Mouse (Mus musculus): ENCODE results near the gene Gm27235. TPM values are rescaled to one million over a fixed set of nuclear protein-coding genes. Genes with fewer than 3 reads are reported as not detected.
"Not testable (repeated sequence)": the region's sequence is repeated elsewhere in the genome, so short reads cannot be mapped to it uniquely, and the experiment has no call there.

Gene Gm27235
- polyA plus RNA-seq (2016; fragmentation: Nextera tagmentation; extraction: Ambion mirVana): not detected in 2 replicates

GRCm38 (mm10) chr9:35790001-35790400, at the start of gene Gm27235, which contains the start of gene D730048I06Rik:
Gene Gm27235 (minus strand): TSS chr9:35790101.
Gene D730048I06Rik (minus strand): TSS chr9:35790112.
- Histone ChIP-seq H3K27ac (no peak within 1 kb of the TSS), H3K27me3 (no peaks in the 10 kb centered on the region), H3K36me3 (no peaks in the 10 kb centered on the region), H3K9me3 (replicated peaks) (peaks cover 30% of the 10 kb centered on the region), H3K9ac (no peak within 1 kb of the TSS), H3K4me1 (no peaks in the 10 kb centered on the region), H3K4me2 (replicated peaks) (no peak within 1 kb of the TSS), H3K4me3 (no peak within 1 kb of the TSS)
- ATAC-seq (ENCODE audit: low FRiP score): no peak
- WGBS: 86% methylated on average over 3 of the region's 3 CpGs

GRCm38 (mm10) chr9:35817881-35818280, 28.0 kb upstream of the Gm27235 start:
- H3K27me3 ChIP-seq; H3K27ac ChIP-seq; H3K4me2 ChIP-seq (replicated peaks); H3K36me3 ChIP-seq; H3K4me1 ChIP-seq; H3K9ac ChIP-seq; ATAC-seq (ENCODE audit: low FRiP score); H3K4me3 ChIP-seq: not testable (repeated sequence)
- WGBS: 96% methylated on average over 15 of the region's 15 CpGs
- H3K9me3 ChIP-seq (replicated peaks): peaks cover 20% of the 10 kb centered on the region

DNA sequence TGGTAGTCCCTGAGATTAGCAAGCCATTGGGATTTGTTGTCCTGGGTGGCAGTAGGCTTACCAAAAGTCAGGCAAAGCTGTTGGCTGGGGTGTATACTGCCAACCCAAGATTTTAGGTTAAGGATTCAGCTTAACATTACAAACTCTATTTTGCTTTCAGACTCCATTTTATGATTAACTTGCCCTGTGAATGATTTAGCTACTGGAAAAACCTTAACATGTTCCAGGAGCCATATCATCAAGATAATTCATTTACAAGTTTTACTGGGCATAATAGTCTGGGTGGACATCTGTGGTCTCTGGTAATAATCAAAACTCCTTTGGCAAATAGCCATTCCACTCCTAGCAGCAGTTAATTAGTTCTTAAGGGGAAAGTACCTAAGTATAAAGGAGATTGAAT, 8.2 kb upstream of the Gm27235 start:
- H3K9ac ChIP-seq: no peak overlapping the region
- no peaks in the 10 kb centered on the region for H3K36me3 ChIP-seq
- H3K9me3 ChIP-seq (replicated peaks): peaks cover 21% of the 10 kb centered on the region
- ATAC-seq (ENCODE audit: low FRiP score): no peak
- no peak overlapping the region for H3K4me2 ChIP-seq (replicated peaks)
- no peaks in the 10 kb centered on the region for H3K27me3 ChIP-seq
- H3K4me3 ChIP-seq: no peak overlapping the region
- H3K27ac ChIP-seq: no peak overlapping the region
- H3K4me1 ChIP-seq: no peaks in the 10 kb centered on the region

DNA sequence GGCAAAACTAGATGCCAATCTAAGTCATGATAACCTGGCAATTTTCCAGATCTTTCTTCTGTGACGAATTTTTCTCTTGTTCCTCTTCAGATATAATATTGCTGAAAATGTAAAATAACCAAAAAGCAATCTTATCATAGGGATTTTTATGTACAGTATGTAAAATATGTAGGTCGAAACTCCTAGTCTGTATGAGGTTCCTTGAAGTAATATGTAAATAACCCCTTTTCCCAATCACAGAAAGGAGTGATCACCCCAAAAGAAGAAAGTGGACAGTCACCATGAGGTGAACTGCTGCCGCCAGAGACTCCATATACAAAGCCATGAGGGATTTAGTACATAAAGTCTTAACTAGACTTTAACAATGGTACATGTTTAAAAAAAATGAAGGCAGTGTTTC, 11.9 kb downstream of the Gm27235 start, which contains the start of gene Gm17727:
TSS of gene Gm17727 (minus strand) at position 101 of the 400 bp plus-strand sequence.
- 63% methylated on average over 3 of the region's 3 CpGs for WGBS
- Histone ChIP-seq H3K4me1 (no peaks in the 10 kb centered on the region), H3K9me3 (replicated peaks) (peaks cover 5% of the 10 kb centered on the region), H3K27ac (no peak within 1 kb of the TSS), H3K4me3 (no peak within 1 kb of the TSS), H3K36me3 (no peaks in the 10 kb centered on the region), H3K9ac (no peak within 1 kb of the TSS), H3K27me3 (no peaks in the 10 kb centered on the region), H3K4me2 (replicated peaks) (no peak within 1 kb of the TSS)
- no peak for ATAC-seq (ENCODE audit: low FRiP score)

DNA sequence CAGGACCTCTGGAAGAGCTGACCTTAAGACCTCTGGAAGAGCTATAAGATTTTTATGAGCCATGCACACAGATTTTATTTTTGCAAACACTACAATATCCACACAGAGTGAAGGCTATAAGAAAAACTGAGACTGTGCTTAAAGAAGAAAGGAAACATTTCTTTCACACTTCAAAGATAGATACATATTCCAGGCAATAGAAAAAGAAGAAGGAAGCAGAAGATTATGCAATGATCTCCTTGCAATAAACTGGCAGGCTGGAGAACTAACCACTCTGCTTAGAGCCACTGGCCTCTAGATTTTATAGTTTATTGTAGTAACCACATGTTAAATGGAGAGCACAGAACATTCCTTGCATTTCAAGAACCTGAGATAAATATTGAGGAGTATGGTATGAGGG, 33.1 kb downstream of the Gm27235 start:
- Histone ChIP-seq H3K36me3 (no peaks in the 10 kb centered on the region), H3K9ac (no peak overlapping the region), H3K9me3 (replicated peaks) (peaks cover 4% of the 10 kb centered on the region; the same call in 1 of the 2 replicates), H3K4me1 (no peaks in the 10 kb centered on the region), H3K4me3 (no peak overlapping the region), H3K27me3 (no peaks in the 10 kb centered on the region), H3K27ac (no peak overlapping the region), H3K4me2 (replicated peaks) (no peak overlapping the region)
- ATAC-seq (ENCODE audit: low FRiP score): no peak

DNA sequence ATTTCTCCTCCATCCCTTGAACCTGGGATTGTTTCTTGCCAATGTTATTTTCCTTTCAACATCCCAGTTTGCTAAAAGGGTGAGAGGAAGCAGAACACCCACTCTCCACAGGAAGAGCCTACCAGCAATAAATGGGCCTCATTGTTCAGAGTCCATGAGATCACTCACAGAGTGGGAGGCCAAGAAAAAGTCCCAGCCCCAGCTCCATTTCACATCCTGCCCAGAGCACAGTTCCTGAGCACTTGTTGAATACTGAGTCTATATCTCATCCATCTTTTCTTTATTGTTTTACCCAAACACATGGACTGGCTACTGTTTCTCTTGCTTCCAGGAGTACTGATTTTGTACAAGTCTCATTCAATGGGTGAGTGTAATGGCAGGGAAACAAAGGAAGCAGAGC, 49.2 kb downstream of the Gm27235 start, which contains the start of gene Gm17677:
TSS of gene Gm17677 (plus strand) at position 301 of the 400 bp plus-strand sequence.
- Histone ChIP-seq H3K9ac (no peak within 1 kb of the TSS), H3K9me3 (replicated peaks) (no peaks in the 10 kb centered on the region), H3K27ac (no peak within 1 kb of the TSS), H3K36me3 (no peaks in the 10 kb centered on the region), H3K4me2 (replicated peaks) (no peak within 1 kb of the TSS), H3K4me1 (no peaks in the 10 kb centered on the region), H3K27me3 (no peaks in the 10 kb centered on the region), H3K4me3 (no peak within 1 kb of the TSS)
- ATAC-seq (ENCODE audit: low FRiP score): no peak

Other genes with a start within 250 kb of the Gm27235 start
- 11.5 and 12.6 TPM in 2 replicates for gene Ddx25, start 231.6 kb downstream of the Gm27235 start, polyA plus RNA-seq (2016; fragmentation: Nextera tagmentation; extraction: Ambion mirVana)
- gene Pus3, start 231.5 kb downstream of the Gm27235 start, polyA plus RNA-seq (2016; fragmentation: Nextera tagmentation; extraction: Ambion mirVana): 16.3 and 16.7 TPM in 2 replicates
- gene Pate2, start 219.8 kb downstream of the Gm27235 start, polyA plus RNA-seq (2016; fragmentation: Nextera tagmentation; extraction: Ambion mirVana): 2.0 and 2.3 TPM in 2 replicates
- gene Hyls1, start 219.7 kb downstream of the Gm27235 start, polyA plus RNA-seq (2016; fragmentation: Nextera tagmentation; extraction: Ambion mirVana): 21.8 and 22.3 TPM in 2 replicates
- not detected in 2 replicates for gene Pate4, start 178.2 kb downstream of the Gm27235 start, polyA plus RNA-seq (2016; fragmentation: Nextera tagmentation; extraction: Ambion mirVana)
- not detected in 2 replicates for gene Pate3, start 141.9 kb downstream of the Gm27235 start, polyA plus RNA-seq (2016; fragmentation: Nextera tagmentation; extraction: Ambion mirVana)
- 0.18 TPM in 1 of 2 replicates, not detected in the other for gene Pate1, start 102.7 kb downstream of the Gm27235 start, polyA plus RNA-seq (2016; fragmentation: Nextera tagmentation; extraction: Ambion mirVana)
- not detected in 2 replicates for gene Gm17677, start 49.1 kb downstream of the Gm27235 start, polyA plus RNA-seq (2016; fragmentation: Nextera tagmentation; extraction: Ambion mirVana)
- gene Gm17727, start 12.0 kb downstream of the Gm27235 start, polyA plus RNA-seq (2016; fragmentation: Nextera tagmentation; extraction: Ambion mirVana): not detected in 2 replicates
- gene D730048I06Rik, start within 50 bp of the Gm27235 start, polyA plus RNA-seq (2016; fragmentation: Nextera tagmentation; extraction: Ambion mirVana): not detected in 2 replicates
- gene 9230110F15Rik, start 54.0 kb upstream of the Gm27235 start, polyA plus RNA-seq (2016; fragmentation: Nextera tagmentation; extraction: Ambion mirVana): not detected in 2 replicates
- not detected in 2 replicates for gene 9230113P08Rik, start 118.3 kb upstream of the Gm27235 start, polyA plus RNA-seq (2016; fragmentation: Nextera tagmentation; extraction: Ambion mirVana)

Measured in hindbrain, embryonic 12.5 days (tissue).